Mouse (Mus musculus) heart, embryonic 11.5 days (tissue): ENCODE measurements around the gene Calcrl. TPM values are rescaled to one million over a fixed set of nuclear protein-coding genes. Genes with fewer than 3 reads are reported as not detected.

Source experiments
- ATAC-seq: fragments of 200-750 bp; cut with Nextera tagmentation; replicated peaks from 2 replicates; pipeline ENCODE4 v1.8.0; 2017; ENCODE audit warnings: moderate library complexity; ENCODE audit not compliant: insufficient number of reproducible peaks, low FRiP score, low TSS enrichment
- H3K27ac ChIP-seq: fragments of 300-500 bp; sonication (generic); 2 replicates; pipeline ENCODE4 v1.5.1; 2014; ENCODE audit warnings: mild to moderate bottlenecking, low read depth, low read length
- H3K27me3 ChIP-seq: fragments of 300-500 bp; sonication (generic); 2 replicates; pipeline ENCODE4 v1.6.1; 2014; ENCODE audit warnings: mild to moderate bottlenecking, low read length, mixed read lengths; ENCODE audit not compliant: control insufficient read depth, insufficient read depth
- H3K36me3 ChIP-seq: fragments of 300-500 bp; sonication (generic); 2 replicates; pipeline ENCODE4 v1.6.1; 2014; ENCODE audit warnings: mild to moderate bottlenecking, low read length, moderate library complexity, mixed read lengths; ENCODE audit not compliant: control insufficient read depth, insufficient read depth
- H3K4me1 ChIP-seq: fragments of 300-500 bp; sonication (generic); 2 replicates; pipeline ENCODE4 v1.6.1; 2014; ENCODE audit warnings: low read length; ENCODE audit not compliant: control insufficient read depth, insufficient read depth
- H3K4me2 ChIP-seq: fragments of 300-500 bp; sonication (generic); 2 replicates; pipeline ENCODE4 v1.6.1; 2014; ENCODE audit warnings: mild to moderate bottlenecking, moderate library complexity
- H3K4me3 ChIP-seq: fragments of 300-500 bp; sonication (generic); 2 replicates; pipeline ENCODE4 v1.5.1; 2014; ENCODE audit warnings: low read depth, low read length
- H3K9ac ChIP-seq: fragments of 300-500 bp; sonication (generic); 2 replicates; pipeline ENCODE4 v1.6.1; 2014; ENCODE audit warnings: mild to moderate bottlenecking, low read depth, low read length, moderate library complexity
- H3K9me3 ChIP-seq: fragments of 300-500 bp; sonication (generic); replicated peaks from 2 replicates; pipeline ENCODE4 v1.6.1; 2016; ENCODE audit warnings: low read length; ENCODE audit not compliant: control insufficient read depth
- WGBS: fragments of 180-500 bp; shearing (Covaris S2); extraction: QIAGEN DNeasy Blood & Tissue Kit; methylation state at CpG from one replicate; pipeline ENCODE4 v1.1.7; 2014; ENCODE audit not compliant: insufficient replicate concordance; 5-methylcytosine and 5-hydroxymethylcytosine counted together
- polyA plus RNA-seq: library from polyadenylated mRNA; unstranded; fragments of >200 nt; fragmentation: Nextera tagmentation; extraction: Ambion mirVana; gene quantifications from 2 replicates; pipeline ENCODE4 v1.2.1, GENCODE M21; 2014

Gene Calcrl
- polyA plus RNA-seq, 1 experiment from 2014 or later = 59.6 TPM

GRCm38 (mm10) chr2:84455236-84455799, 30.1 kb upstream of the Calcrl start:
- Histone ChIP-seq H3K27ac (no peak overlapping the region), H3K27me3 (no peaks in the 10 kb centered on the region), H3K9me3 (no peaks in the 10 kb centered on the region), H3K9ac (no peak overlapping the region), H3K36me3 (no peaks in the 10 kb centered on the region), H3K4me3 (no peak overlapping the region), H3K4me2 (no peak overlapping the region; the same call in 1 of the 2 replicates), H3K4me1 (peaks cover 6% of the 10 kb centered on the region; the same call in 1 of the 2 replicates)
- no peak for ATAC-seq
- WGBS = 7% methylated on average over 5 of the region's 5 CpGs

- H3K9ac ChIP-seq = no peak overlapping the region
- WGBS = 58% methylated on average over 10 of the region's 10 CpGs
- no peak overlapping the region for H3K27ac ChIP-seq
These were observed 29.5 kb upstream of the Calcrl start for GRCm38 (mm10) chr2:84454551-84455235.

GRCm38 (mm10) chr2:84454051-84454450, 28.8 kb upstream of the Calcrl start:
- H3K4me1 ChIP-seq = peaks cover 6% of the 10 kb centered on the region; the same call in 1 of the 2 replicates
- no peak overlapping the region for H3K4me2 ChIP-seq
- 20% methylated on average over 5 of the region's 5 CpGs for WGBS
- H3K36me3 ChIP-seq = no peaks in the 10 kb centered on the region
- H3K9ac ChIP-seq = no peak overlapping the region
- no peak for ATAC-seq
- H3K4me3 ChIP-seq = no peak overlapping the region
- H3K9me3 ChIP-seq = no peaks in the 10 kb centered on the region
- no peaks in the 10 kb centered on the region for H3K27me3 ChIP-seq
- H3K27ac ChIP-seq = no peak overlapping the region

More at GRCm38 (mm10) chr2:84454551-84455235, 29.5 kb upstream of the Calcrl start:
- no peak for ATAC-seq
- H3K27me3 ChIP-seq = no peaks in the 10 kb centered on the region
- no peaks in the 10 kb centered on the region for H3K36me3 ChIP-seq
- H3K4me3 ChIP-seq = no peak overlapping the region
- no peaks in the 10 kb centered on the region for H3K9me3 ChIP-seq
- peaks cover 6% of the 10 kb centered on the region; the same call in 1 of the 2 replicates for H3K4me1 ChIP-seq
- peak overlapping the region; percentile 11; the same call in 1 of the 2 replicates for H3K4me2 ChIP-seq

GRCm38 (mm10) chr2:84445499-84445898, 20.3 kb upstream of the Calcrl start:
- Histone ChIP-seq H3K4me2 (no peak overlapping the region), H3K27me3 (no peaks in the 10 kb centered on the region), H3K27ac (no peak overlapping the region), H3K36me3 (no peaks in the 10 kb centered on the region), H3K9ac (no peak overlapping the region), H3K9me3 (no peaks in the 10 kb centered on the region), H3K4me1 (no peaks in the 10 kb centered on the region), H3K4me3 (no peak overlapping the region)
- no peak for ATAC-seq
- 53% methylated on average over 1 of the region's 1 CpGs for WGBS

GRCm38 (mm10) chr2:84441940-84442339, 16.7 kb upstream of the Calcrl start:
- no peaks in the 10 kb centered on the region for H3K27me3 ChIP-seq
- no peak overlapping the region for H3K4me3 ChIP-seq
- no peaks in the 10 kb centered on the region for H3K36me3 ChIP-seq
- H3K4me1 ChIP-seq = no peaks in the 10 kb centered on the region
- no peaks in the 10 kb centered on the region for H3K9me3 ChIP-seq
- no peak overlapping the region for H3K4me2 ChIP-seq
- WGBS = 66% methylated on average over 5 of the region's 5 CpGs
- ATAC-seq = no peak
- H3K27ac ChIP-seq = no peak overlapping the region
- H3K9ac ChIP-seq = no peak overlapping the region

GRCm38 (mm10) chr2:84429724-84430123, 4.5 kb upstream of the Calcrl start:
- Histone ChIP-seq H3K27me3 (no peaks in the 10 kb centered on the region), H3K9me3 (no peaks in the 10 kb centered on the region), H3K27ac (no peak overlapping the region), H3K36me3 (no peaks in the 10 kb centered on the region), H3K9ac (no peak overlapping the region), H3K4me1 (no peaks in the 10 kb centered on the region; the same call in 1 of the 2 replicates), H3K4me3 (no peak overlapping the region), H3K4me2 (no peak overlapping the region)
- WGBS = 46% methylated on average over 11 of the region's 11 CpGs
- ATAC-seq = no peak

- no peaks in the 10 kb centered on the region for H3K9me3 ChIP-seq
- no peaks in the 10 kb centered on the region for H3K36me3 ChIP-seq
- no peak overlapping the region for H3K4me3 ChIP-seq
- H3K27me3 ChIP-seq = no peaks in the 10 kb centered on the region
- H3K9ac ChIP-seq = no peak overlapping the region
- no peak for ATAC-seq
- no peaks in the 10 kb centered on the region; the same call in 1 of the 2 replicates for H3K4me1 ChIP-seq
- no peak overlapping the region for H3K27ac ChIP-seq
- no peak overlapping the region for H3K4me2 ChIP-seq
- WGBS = 55% methylated on average over 3 of the region's 3 CpGs
These were observed 3.6 kb upstream of the Calcrl start for GRCm38 (mm10) chr2:84428836-84429235.

- no peak overlapping the region for H3K4me3 ChIP-seq
- 80% methylated on average over 4 of the region's 4 CpGs for WGBS
- H3K27ac ChIP-seq = no peak overlapping the region
- H3K9me3 ChIP-seq = no peaks in the 10 kb centered on the region
- H3K27me3 ChIP-seq = no peaks in the 10 kb centered on the region
- no peaks in the 10 kb centered on the region for H3K36me3 ChIP-seq
- no peaks in the 10 kb centered on the region; the same call in 1 of the 2 replicates for H3K4me1 ChIP-seq
- no peak overlapping the region for H3K4me2 ChIP-seq
- H3K9ac ChIP-seq = no peak overlapping the region
- ATAC-seq = no peak
These were observed 1.3 kb upstream of the Calcrl start for GRCm38 (mm10) chr2:84426531-84426930.

GRCm38 (mm10) chr2:84416501-84416900, 8.7 kb downstream of the Calcrl start:
- no peak for ATAC-seq
- Histone ChIP-seq H3K9me3 (no peaks in the 10 kb centered on the region), H3K4me1 (no peaks in the 10 kb centered on the region), H3K27ac (no peak overlapping the region), H3K4me3 (no peak overlapping the region), H3K27me3 (no peaks in the 10 kb centered on the region), H3K36me3 (no peaks in the 10 kb centered on the region), H3K9ac (no peak overlapping the region), H3K4me2 (no peak overlapping the region)
- WGBS = 82% methylated on average over 4 of the region's 4 CpGs
